Mouse (Mus musculus) testis, adult 2 months (tissue): ENCODE results near the gene Misp.

Source experiments
- CTCF ChIP-seq: fragments of 200-500 bp; IDR thresholded peaks from 2 replicates; pipeline ENCODE4 v1.5.1; 2012; ENCODE audit warnings: low read depth, mild to moderate bottlenecking, inconsistent platforms, low read length, moderate library complexity; ENCODE audit not compliant: control insufficient read depth, insufficient read depth, insufficient replicate concordance
- POLR2A ChIP-seq: fragments of 200-500 bp; IDR thresholded peaks from 2 replicates; pipeline ENCODE4 v1.6.1; 2012; ENCODE audit warnings: low read depth, mild to moderate bottlenecking, inconsistent platforms, low read length, moderate library complexity; ENCODE audit not compliant: control insufficient read depth

- no peak for TF ChIP-seq CTCF
- no peak for TF ChIP-seq POLR2A
These were observed 3.7 kb upstream of the Misp start for GRCm38 (mm10) chr10:79817111-79817510.
